Mouse (Mus musculus) embryo, embryonic 10.5 days (tissue): ENCODE data around the gene Unk.

Experiments used
- DNase-seq: peaks from one replicate; pipeline ENCODE4 v3.0.0-alpha.2; 2015; ENCODE audit warnings: low spot score

Gene Unk

GRCm38 (mm10) chr11:116106963-116107776 lies 77.0 kb downstream of the Unk start:
- no peak for DNase-seq

- no peak for DNase-seq
These were observed 77.7 kb downstream of the Unk start for GRCm38 (mm10) chr11:116107777-116108285.

DNA sequence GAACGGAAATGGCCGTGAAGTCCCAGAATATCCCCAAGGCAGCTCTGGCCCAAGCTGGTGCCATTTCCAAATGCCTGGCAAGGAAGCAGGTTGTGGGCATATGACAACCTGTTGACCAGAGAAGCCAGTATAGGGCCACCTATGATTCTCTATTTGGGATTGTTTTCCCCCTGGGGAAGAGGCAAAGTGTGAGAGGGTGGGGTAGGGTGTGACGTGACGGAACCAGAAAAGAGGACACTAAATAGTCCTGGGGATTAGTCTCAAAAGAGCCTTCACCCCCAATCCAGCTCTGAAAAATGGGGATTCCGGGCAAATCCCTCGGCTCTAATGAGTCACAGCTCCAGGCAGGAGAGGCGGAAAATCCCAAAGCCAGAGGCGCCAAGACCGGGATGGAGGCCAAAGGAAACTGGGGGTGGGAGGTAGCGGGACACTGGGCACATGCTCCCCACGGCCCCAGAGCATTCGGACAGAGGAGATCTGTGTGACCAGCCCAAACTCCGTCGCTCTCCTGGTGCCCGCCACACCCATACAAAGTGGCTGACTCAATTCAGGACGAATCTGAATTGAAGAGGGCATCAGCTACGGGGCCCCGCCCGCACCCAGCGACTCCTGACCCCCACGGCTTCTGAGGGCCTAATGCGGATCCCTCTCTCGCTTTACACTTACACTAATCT lies 78.5 kb downstream of the Unk start:
- DNase-seq = no peak

- no peak for DNase-seq
These were observed 79.4 kb downstream of the Unk start for GRCm38 (mm10) chr11:116109441-116110081.

DNA sequence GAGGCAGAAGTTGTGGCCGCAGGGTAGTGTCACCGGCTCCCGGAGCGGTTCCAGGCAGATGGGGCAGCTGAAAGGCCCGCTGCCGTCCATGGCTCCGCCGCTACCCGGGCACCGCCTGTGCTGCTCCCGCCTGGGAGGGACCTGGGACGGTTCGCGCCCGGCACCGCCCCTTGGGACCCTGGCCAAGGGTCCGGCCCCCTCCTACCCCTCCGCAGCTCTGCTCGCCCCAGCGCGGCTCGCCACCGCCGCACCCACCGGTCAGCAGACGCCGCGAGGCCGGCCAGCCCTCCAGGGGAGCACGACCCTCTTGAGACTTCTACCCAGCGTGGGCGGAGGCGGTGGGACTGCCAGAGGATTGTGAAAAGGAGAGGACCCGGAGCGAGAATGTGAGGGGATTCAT lies 80.0 kb downstream of the Unk start:
- DNase-seq = no peak

GRCm38 (mm10) chr11:116110540-116110939 lies 80.4 kb downstream of the Unk start:
- DNase-seq = no peak
